Mouse (Mus musculus): ENCODE results near the gene Nkx2-5. TPM values are rescaled to one million over a fixed set of nuclear protein-coding genes. Genes with fewer than 3 reads are reported as not detected.

Gene Nkx2-5
- polyA plus RNA-seq, 1 experiment: not detected

DNA sequence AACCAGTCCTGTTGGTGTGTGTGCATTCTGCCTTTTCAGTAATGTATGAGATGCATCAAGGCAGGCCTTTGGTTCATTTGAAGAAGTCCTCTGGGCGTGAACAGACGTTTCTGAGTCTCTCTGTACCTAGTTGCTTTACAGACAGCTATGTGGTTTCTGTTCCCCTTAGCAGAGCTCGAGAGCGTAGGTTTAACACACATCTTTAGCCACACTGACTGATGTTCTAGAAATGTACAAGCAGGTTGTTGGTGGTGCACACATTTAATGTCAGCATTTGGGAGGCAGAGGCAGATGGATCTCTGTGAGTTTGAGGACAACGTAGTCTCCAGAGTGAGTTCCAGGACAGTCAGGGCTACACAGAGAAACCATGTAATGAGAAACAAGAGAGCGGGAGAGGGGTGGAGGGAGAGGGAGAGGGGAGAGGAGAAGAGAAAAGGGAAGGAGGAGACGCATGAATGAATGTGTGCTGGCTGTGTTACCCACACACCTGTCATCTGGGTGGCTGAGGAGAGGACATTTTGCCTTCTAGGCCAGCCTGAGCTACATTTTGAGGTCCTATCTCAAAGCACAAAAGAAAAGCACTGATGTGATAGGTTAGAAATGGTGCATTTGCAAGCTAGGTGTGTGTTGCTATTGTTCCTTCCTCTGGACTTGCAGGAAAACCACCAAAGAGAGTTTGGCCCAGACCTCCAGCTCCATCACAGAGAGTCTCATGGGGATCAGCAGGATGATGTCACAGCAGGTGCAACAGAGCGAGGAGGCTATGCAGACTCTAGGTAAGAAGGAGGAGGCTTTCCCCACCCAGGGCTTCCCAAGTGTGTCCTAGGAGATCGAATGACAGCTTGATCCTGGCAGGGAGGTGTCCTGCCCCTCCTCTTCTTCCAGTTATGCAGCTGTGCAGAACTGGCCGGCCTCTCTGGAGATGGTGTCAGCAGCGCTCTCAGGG lies 54.3 kb downstream of the Nkx2-5 start:
- no peak for DNase-seq
- no peak for TF ChIP-seq CTCF (IDR thresholded peaks at IDR 0.05; ENCODE audit: borderline replicate concordance, insufficient read depth, low read depth, low read length)
- no peak for TF ChIP-seq POLR2A (IDR thresholded peaks at IDR 0.05; ENCODE audit: borderline replicate concordance, insufficient read depth, low read length)
- Histone ChIP-seq H3K4me3 (replicated peaks; ENCODE audit: insufficient read depth, low read depth, low read length) (no peak overlapping the region), H3K4me1 (ENCODE audit: control insufficient read depth, insufficient read depth, low read length) (no peaks in the 10 kb centered on the region), H3K27ac (ENCODE audit: insufficient read depth, low read length) (no peak overlapping the region), H3K27me3 (ENCODE audit: control insufficient read depth, insufficient read depth, low read length) (no peaks in the 10 kb centered on the region)
- 84% methylated on average over 11 of the region's 11 CpGs for WGBS

GRCm38 (mm10) chr17:26789460-26790268 lies 55.1 kb downstream of the Nkx2-5 start:
- Histone ChIP-seq H3K4me3 (replicated peaks; ENCODE audit: insufficient read depth, low read depth, low read length) (no peak overlapping the region), H3K27ac (ENCODE audit: insufficient read depth, low read length) (no peak overlapping the region), H3K27me3 (ENCODE audit: control insufficient read depth, insufficient read depth, low read length) (no peaks in the 10 kb centered on the region), H3K4me1 (ENCODE audit: control insufficient read depth, insufficient read depth, low read length) (no peaks in the 10 kb centered on the region)
- WGBS: 92% methylated on average over 8 of the region's 8 CpGs
- no peak for TF ChIP-seq POLR2A (IDR thresholded peaks at IDR 0.05; ENCODE audit: borderline replicate concordance, insufficient read depth, low read length)
- DNase-seq: no peak

DNA sequence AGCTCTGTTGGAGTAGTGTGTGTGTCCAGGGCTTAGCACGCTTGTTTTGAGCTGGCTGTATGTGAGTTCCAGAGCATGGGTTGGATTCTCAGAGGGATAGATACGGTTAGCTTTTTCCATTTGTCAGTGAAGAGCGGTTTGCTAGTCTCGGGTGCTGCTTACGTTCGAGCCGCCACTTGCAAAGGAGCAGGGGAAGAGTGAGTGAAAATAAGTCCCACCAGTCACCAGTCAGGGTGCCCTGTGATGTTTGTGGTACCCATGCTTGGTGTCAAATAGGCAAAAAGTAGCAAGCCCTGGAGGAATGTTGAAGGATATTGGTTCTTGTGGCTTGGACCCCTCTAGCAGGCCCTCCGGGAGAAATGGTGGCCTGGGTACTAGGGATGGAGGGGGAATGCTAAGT lies 55.8 kb downstream of the Nkx2-5 start:
- H3K4me1 ChIP-seq (ENCODE audit: control insufficient read depth, insufficient read depth, low read length): no peaks in the 10 kb centered on the region
- no peak for DNase-seq
- no peak overlapping the region for H3K27ac ChIP-seq (ENCODE audit: insufficient read depth, low read length)
- H3K4me3 ChIP-seq (replicated peaks; ENCODE audit: insufficient read depth, low read depth, low read length): no peak overlapping the region
- 93% methylated on average over 8 of the region's 8 CpGs for WGBS
- TF ChIP-seq CTCF (IDR thresholded peaks at IDR 0.05; ENCODE audit: borderline replicate concordance, insufficient read depth, low read depth, low read length): no peak
- no peaks in the 10 kb centered on the region for H3K27me3 ChIP-seq (ENCODE audit: control insufficient read depth, insufficient read depth, low read length)

Other genes with a start within 250 kb of the Nkx2-5 start
- 99.8 and 105 TPM in 2 replicates for gene Atp6v0e, start 181.8 kb downstream of the Nkx2-5 start, polyA plus RNA-seq (2012; rRNA removed)
- 20.2 and 21.1 TPM in 2 replicates for gene Crebrf, start 129.4 kb downstream of the Nkx2-5 start, polyA plus RNA-seq (2012; rRNA removed)
- 34.5 and 35.6 TPM in 2 replicates for gene Bnip1, start 63.9 kb downstream of the Nkx2-5 start, polyA plus RNA-seq (2012; rRNA removed)
- 5.9 and 6.6 TPM in 2 replicates for gene Kifc5b, start 72.1 kb upstream of the Nkx2-5 start, polyA plus RNA-seq (2012; rRNA removed)
- gene Phf1, start 88.0 kb upstream of the Nkx2-5 start, polyA plus RNA-seq (2012; rRNA removed): 57.8 and 60.8 TPM in 2 replicates
- gene Cuta, start 94.6 kb upstream of the Nkx2-5 start, polyA plus RNA-seq (2012; rRNA removed): 176 and 187 TPM in 2 replicates
- 55.9 and 62.5 TPM in 2 replicates for gene Syngap1, start 96.2 kb upstream of the Nkx2-5 start, polyA plus RNA-seq (2012; rRNA removed)
- gene Zbtb9, start 128.2 kb upstream of the Nkx2-5 start, polyA plus RNA-seq (2012; rRNA removed): 13.9 and 14.7 TPM in 2 replicates
- 19.0 and 19.9 TPM in 2 replicates for gene Bak1, start 184.0 kb upstream of the Nkx2-5 start, polyA plus RNA-seq (2012; rRNA removed)
- gene Itpr3, start 212.3 kb upstream of the Nkx2-5 start, polyA plus RNA-seq (2012; rRNA removed): 6.5 and 7.6 TPM in 2 replicates

All from cerebellum, adult 2 months (tissue).